Comparison of ENCODE assay signal across 22 mouse cellular contexts in the genomic region with DNA sequence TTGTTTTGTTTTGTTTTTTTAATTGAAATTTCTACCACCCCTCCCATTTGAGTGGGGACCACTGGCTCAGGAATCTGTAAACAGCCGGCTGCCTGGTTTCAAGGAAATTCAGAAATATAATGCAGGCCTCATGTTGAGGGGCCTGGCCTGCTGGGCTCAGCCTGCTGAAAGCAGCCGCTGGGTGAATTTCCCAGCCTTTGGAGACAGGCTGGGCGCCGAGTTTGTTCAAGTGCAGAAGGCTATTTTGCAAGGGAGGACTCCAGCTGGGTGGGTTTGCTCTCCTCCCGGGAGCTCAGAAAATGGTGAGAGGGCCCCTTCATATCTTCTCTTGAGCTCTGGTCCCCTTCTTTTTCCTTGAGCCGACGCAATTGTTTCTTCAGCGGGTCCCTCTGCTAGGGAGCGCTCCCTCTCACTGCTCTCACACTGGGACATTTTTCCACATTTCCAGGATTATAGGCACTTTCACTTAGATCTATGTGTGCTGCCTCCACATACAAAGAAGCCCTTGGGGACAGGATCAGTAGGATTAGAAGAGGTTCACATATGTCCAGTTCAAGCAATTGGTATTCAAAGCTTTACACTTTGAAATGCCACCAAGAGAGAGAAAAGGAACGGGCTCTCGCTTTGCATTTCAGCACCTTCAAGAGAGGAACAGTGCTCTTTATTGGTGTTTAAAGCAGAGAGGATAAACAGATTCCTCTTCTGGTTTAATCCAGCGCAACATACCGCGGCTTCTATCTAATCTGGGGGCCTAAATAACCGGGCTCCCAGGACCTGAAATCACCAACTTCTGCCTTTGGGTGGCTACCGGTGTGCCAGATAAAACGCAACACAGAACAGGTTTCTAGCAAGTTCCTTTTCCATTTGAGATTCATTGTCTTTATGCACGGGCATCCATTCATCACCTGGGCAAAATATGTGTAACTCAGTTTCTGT. TPM values are rescaled to one million over a fixed set of nuclear protein-coding genes. Genes with fewer than 3 reads are reported as not detected.
DNase-seq lines count a peak whose midpoint lies in the region; ATAC-seq and TF ChIP-seq lines count a peak whose summit lies in the region.
"Had no signal": no experiment of that assay in that cellular context is flagged by ENCODE, and none has a peak within 500 bp of the region (broad histone marks: within the 10 kb centered on the region; RNA-seq: fewer than 3 reads in every experiment).

No protein-coding gene starts in this region.

- peak overlapping the region; percentile 17; the same call in 1 of the 2 replicates for H3K4me2 ChIP-seq in hindbrain, postnatal 0 days (ENCODE audit: low read depth, low read length)
- H3K4me2 ChIP-seq in midbrain, embryonic 16.5 days (ENCODE audit: low read length), result peak overlapping the region; percentile 28
- H3K4me2 ChIP-seq: liver, embryonic 11.5 days had no signal

- WGBS in hindbrain, postnatal 0 days, result 20% methylated on average over 18 of the region's 18 CpGs
- 7% methylated on average over 18 of the region's 18 CpGs for WGBS in midbrain, embryonic 16.5 days

- peak; percentile 50 for DNase-seq in embryo, embryonic 10.5 days (ENCODE audit: low spot score)
- DNase-seq in embryo, embryonic 10 days (ENCODE audit: low spot score), result no peak
- DNase-seq in retina, embryonic 14.5 days (ENCODE audit: low spot score), result peak; percentile 32
- DNase-seq in retina, postnatal 1 day, result no peak
- DNase-seq in hindbrain, postnatal 0 days (ENCODE audit: low spot score), result no peak
- DNase-seq in Muller cell, postnatal 12 days (ENCODE audit: inconsistent ontology term), result no peak
- DNase-seq: cerebellum, adult 9-11 months; kidney, adult 8-10 months; right cerebral cortex, postnatal 14 days had no signal

- H3K4me3 ChIP-seq in hindbrain, postnatal 0 days (ENCODE audit: low read length), result no peak overlapping the region
- H3K4me3 ChIP-seq in midbrain, embryonic 16.5 days (ENCODE audit: low read depth, low read length), result no peak overlapping the region
- H3K4me3 ChIP-seq: left cerebral cortex, adult 2 months had no signal

- no peak for TF ChIP-seq CTCF in hindbrain, postnatal 0 days (IDR thresholded peaks at IDR 0.05; ENCODE audit: low read depth)

- H3K27me3 ChIP-seq in hindbrain, postnatal 0 days (ENCODE audit: insufficient read depth, low read length), result peaks cover 10% of the 10 kb centered on the region; the same call in 1 of the 2 replicates
- H3K27me3 ChIP-seq in midbrain, embryonic 16.5 days (ENCODE audit: control insufficient read depth, insufficient read depth, low read depth, low read length), result peaks cover 29% of the 10 kb centered on the region
- H3K27me3 ChIP-seq: CH12.LX, Patski had no signal

- no peaks in the 10 kb centered on the region for H3K9me3 ChIP-seq in hindbrain, postnatal 0 days (ENCODE audit: low read length)
- no peaks in the 10 kb centered on the region for H3K9me3 ChIP-seq in midbrain, embryonic 16.5 days (replicated peaks; ENCODE audit: control insufficient read depth, low read length, poor library complexity, severe bottlenecking)

- no peak for ATAC-seq in hindbrain, postnatal 0 days
- no peak for ATAC-seq in midbrain, embryonic 16.5 days
- ATAC-seq in megakaryocyte, adult 5-6 weeks (ENCODE audit: poor library complexity, severe bottlenecking), result no peak
- ATAC-seq: lung, postnatal 0 days; Patski had no signal

- no peaks in the 10 kb centered on the region for H3K36me3 ChIP-seq in hindbrain, postnatal 0 days (ENCODE audit: insufficient read depth, low read length)
- no peaks in the 10 kb centered on the region for H3K36me3 ChIP-seq in midbrain, embryonic 16.5 days (ENCODE audit: control insufficient read depth, insufficient read depth, low read length)

- H3K27ac ChIP-seq in hindbrain, postnatal 0 days, result no peak overlapping the region
- no peak overlapping the region for H3K27ac ChIP-seq in midbrain, embryonic 16.5 days (ENCODE audit: low read length)
- H3K27ac ChIP-seq: left cerebral cortex, adult 2 months had no signal

- no peak overlapping the region for H3K9ac ChIP-seq in hindbrain, postnatal 0 days (replicated peaks; ENCODE audit: low read length)
- no peak overlapping the region for H3K9ac ChIP-seq in midbrain, embryonic 16.5 days (ENCODE audit: low read depth, low read length)

- H3K4me1 ChIP-seq in hindbrain, postnatal 0 days (ENCODE audit: insufficient read depth, low read length), result peaks cover 6% of the 10 kb centered on the region; the same call in 1 of the 2 replicates
- H3K4me1 ChIP-seq in midbrain, embryonic 16.5 days (ENCODE audit: control insufficient read depth, insufficient read depth, low read length), result peaks cover 3% of the 10 kb centered on the region; the same call in 1 of the 2 replicates

RNA-seq across cellular contexts. Expression of gene Olig3, which starts 17.4 kb away (rescaled TPM):
- total RNA-seq in hindbrain, postnatal 0 days (2014; rRNA removed), result 1.3 TPM in 1 of 2 replicates, not detected in the other
- polyA plus RNA-seq in hindbrain, postnatal 0 days (2015; fragmentation: Nextera tagmentation; extraction: Ambion mirVana), result 1.8 and 1.9 TPM in 2 replicates
- polyA plus RNA-seq in midbrain, embryonic 16.5 days (2015; fragmentation: Nextera tagmentation; extraction: Ambion mirVana), result 1.3 and 3.5 TPM in 2 replicates
- total RNA-seq in megakaryocyte, adult 5-6 weeks (2015), result not detected in 2 replicates
- total RNA-seq in megakaryocyte, adult 5-6 weeks (2017), result not detected in 2 replicates
- total RNA-seq: adrenal gland, adult 18-20 months; CH12.LX; gastrocnemius, adult 18-20 months; heart, adult 8-10 months; hematopoietic stem cell, adult 5-6 weeks; left cerebral cortex, adult 2 months; megakaryocyte-erythroid progenitor cell, adult 5-6 weeks; neutrophil, adult 5-6 weeks had no signal
- polyA plus RNA-seq: liver, embryonic 11.5 days; lung, postnatal 0 days had no signal

Comparison
In these comparisons a context has a peak if more than half of its experiments do, and no peak if none do; other contexts are left out.
1. DNase-seq: peak in embryo, embryonic 10.5 days (single experiment) and retina, embryonic 14.5 days (single experiment); none in embryo, embryonic 10 days (single experiment), retina, postnatal 1 day (single experiment), hindbrain, postnatal 0 days (single experiment) and Muller cell, postnatal 12 days (single experiment).